ENCODE assay signal across 10 mouse cellular contexts in the genomic region with DNA sequence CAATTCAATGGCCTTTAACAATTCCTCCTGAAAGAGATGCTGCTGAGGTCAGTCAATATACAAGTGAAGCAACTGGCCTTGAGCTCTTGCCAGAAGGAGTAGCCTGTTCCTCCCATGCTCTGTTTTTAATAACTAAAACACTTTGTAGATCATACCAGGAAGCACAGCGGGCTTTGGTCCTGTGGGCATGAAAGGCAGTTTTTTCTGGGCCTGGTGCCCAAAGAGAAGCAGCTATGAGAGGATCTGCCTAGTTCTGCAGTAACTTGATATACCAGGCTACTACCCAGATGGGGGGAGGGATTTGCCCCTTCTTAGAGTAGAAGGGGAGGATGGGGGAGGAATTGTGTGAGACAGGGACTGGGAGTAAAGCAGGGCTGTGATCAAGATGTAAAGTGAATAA.
DNase-seq lines count a peak whose midpoint lies in the region; ATAC-seq and TF ChIP-seq lines count a peak whose summit lies in the region.
"Had no signal": no experiment of that assay in that cellular context is flagged by ENCODE, and none has a peak within 500 bp of the region (broad histone marks: within the 10 kb centered on the region; RNA-seq: fewer than 3 reads in every experiment).

No protein-coding gene starts in this region.

- peak overlapping the region; percentile 28; the same call in 1 of the 2 replicates for H3K27ac ChIP-seq in layer of hippocampus, adult 2 months
- H3K27ac ChIP-seq in liver, embryonic 12.5 days = no peak overlapping the region
- H3K27ac ChIP-seq: liver, embryonic 13.5 days had no signal

- H3K4me2 ChIP-seq in liver, embryonic 12.5 days = no peak overlapping the region
- H3K4me2 ChIP-seq: liver, embryonic 13.5 days had no signal

- no peaks in the 10 kb centered on the region for H3K27me3 ChIP-seq in liver, embryonic 12.5 days (replicated peaks)
- H3K27me3 ChIP-seq: liver, embryonic 13.5 days; Patski had no signal

- H3K4me1 ChIP-seq in liver, embryonic 12.5 days = no peaks in the 10 kb centered on the region
- H3K4me1 ChIP-seq: liver, embryonic 13.5 days had no signal

- no peak overlapping the region for H3K4me3 ChIP-seq in layer of hippocampus, adult 2 months
- no peak overlapping the region for H3K4me3 ChIP-seq in liver, embryonic 12.5 days
- H3K4me3 ChIP-seq: liver, embryonic 13.5 days had no signal

- H3K9me3 ChIP-seq in liver, embryonic 12.5 days (replicated peaks) = no peaks in the 10 kb centered on the region
- H3K9me3 ChIP-seq: liver, embryonic 13.5 days had no signal

- no peaks in the 10 kb centered on the region for H3K36me3 ChIP-seq in liver, embryonic 12.5 days
- H3K36me3 ChIP-seq: liver, embryonic 13.5 days had no signal

- no peak overlapping the region for H3K9ac ChIP-seq in liver, embryonic 12.5 days
- H3K9ac ChIP-seq: liver, embryonic 13.5 days had no signal

- no peak for TF ChIP-seq CTCF in layer of hippocampus, adult 2 months (conservative IDR thresholded peaks at IDR 0.05)

- peak; percentile 31 to 40 for DNase-seq in layer of hippocampus, adult 2 months (ENCODE audit: low spot score in 2 of 2)
- no peak for DNase-seq in layer of hippocampus, adult 9-10 months (ENCODE audit: low spot score)
- DNase-seq in adrenal gland, postnatal 36 days = peak; percentile 58 to 69
- peak; percentile 40 to 42 for DNase-seq in cerebellum, postnatal 36 days
- DNase-seq in ovary, postnatal 14 days (ENCODE audit: low spot score) = peak; percentile 26
- DNase-seq in kidney, postnatal 4 days = no peak
- DNase-seq: liver, embryonic 13.5 days; thymus, postnatal 4 days had no signal

- 41% methylated on average over 1 of the region's 1 CpGs for WGBS in liver, embryonic 12.5 days (ENCODE audit: insufficient replicate concordance)

- ATAC-seq in liver, embryonic 12.5 days = no peak
- ATAC-seq: Patski had no signal

Comparison
In these comparisons a context has a peak if more than half of its experiments do, and no peak if none do; other contexts are left out.
1. DNase-seq: peak in layer of hippocampus, adult 2 months (2 of 2), adrenal gland, postnatal 36 days (2 of 2), cerebellum, postnatal 36 days (2 of 2) and ovary, postnatal 14 days (single experiment); none in layer of hippocampus, adult 9-10 months (single experiment) and kidney, postnatal 4 days (0 of 2).